Mouse (Mus musculus): ENCODE measurements at regions not wholly inside any gene's neighbourhood (a gene's known extent, or its start where the extent isn't known, plus 50 kb on each side); places are given as distances from the start of the nearest gene placed in this dataset.

- H3K9ac ChIP-seq (ENCODE audit: insufficient read depth, low read depth), result no peak overlapping the region
- TF ChIP-seq KAT2A (IDR thresholded peaks at IDR 0.05; ENCODE audit: insufficient replicate concordance, low read length), result no peak
- no peak for TF ChIP-seq JUND (conservative IDR thresholded peaks at IDR 0.05; ENCODE audit: low read depth, low read length)
- TF ChIP-seq CHD1 (IDR thresholded peaks at IDR 0.05; ENCODE audit: low read depth, low read length), result no peak
- no peak for TF ChIP-seq ZMIZ1 (IDR thresholded peaks at IDR 0.05; ENCODE audit: low read depth, low read length)
- TF ChIP-seq HCFC1 (IDR thresholded peaks at IDR 0.05; ENCODE audit: low read depth, low read length), result no peak
- no peak for TF ChIP-seq USF1 (IDR thresholded peaks at IDR 0.05; ENCODE audit: low read depth, low read length)
- no peak for TF ChIP-seq TCF12 (IDR thresholded peaks at IDR 0.05; ENCODE audit: low read depth, low read length)
- TF ChIP-seq USF2 (conservative IDR thresholded peaks at IDR 0.05; ENCODE audit: low read depth, low read length), result no peak
- no peak for TF ChIP-seq RCOR1 (conservative IDR thresholded peaks at IDR 0.05; ENCODE audit: low read depth, low read length)
- TF ChIP-seq UBTF (IDR thresholded peaks at IDR 0.05; ENCODE audit: low read depth, low read length), result no peak
- no peak for TF ChIP-seq MXI1 (IDR thresholded peaks at IDR 0.05; ENCODE audit: low read depth, low read length)
- no peak for TF ChIP-seq MAFK (IDR thresholded peaks at IDR 0.05; ENCODE audit: insufficient replicate concordance, low read length)
- no peak for TF ChIP-seq POLR2A (IDR thresholded peaks at IDR 0.05; ENCODE audit: low read depth, low read length)
- no peak for TF ChIP-seq MYC (IDR thresholded peaks at IDR 0.05; ENCODE audit: low read depth, low read length)
- TF ChIP-seq NRF1 (IDR thresholded peaks at IDR 0.05; ENCODE audit: low read depth, low read length), result no peak
- no peak for TF ChIP-seq POLR2AphosphoS2 (IDR thresholded peaks at IDR 0.05; ENCODE audit: low read depth, low read length)
- TF ChIP-seq MAZ (IDR thresholded peaks at IDR 0.05; ENCODE audit: low read depth, low read length), result no peak
- TF ChIP-seq JUN (IDR thresholded peaks at IDR 0.05; ENCODE audit: insufficient read depth, low read depth, low read length), result no peak
- no peak for TF ChIP-seq RAD21 (IDR thresholded peaks at IDR 0.05; ENCODE audit: low read depth, low read length)
- TF ChIP-seq ELF1 (IDR thresholded peaks at IDR 0.05; ENCODE audit: low read depth, low read length), result no peak
- H3K4me1 ChIP-seq (ENCODE audit: control insufficient read depth in 1 of 2, insufficient read depth in 2 of 2), result peaks cover 3 to 39% of the 10 kb centered on the region in 2 experiments; a peak in 3 of 4 replicates
- peaks cover 18% of the 10 kb centered on the region for H3K27me3 ChIP-seq (replicated peaks)
- H3K27ac ChIP-seq (ENCODE audit: insufficient read depth, low read depth), result no peak overlapping the region
- no peaks in the 10 kb centered on the region for H3K79me2 ChIP-seq (replicated peaks; ENCODE audit: control insufficient read depth, extremely low read depth, insufficient read depth, poor library complexity, severe bottlenecking)
- no peak for DNase-seq (ENCODE audit: extremely low read depth)
- no peak overlapping the region for H3K4me2 ChIP-seq (ENCODE audit: insufficient read depth, low read depth, poor library complexity, severe bottlenecking)
- H3K4me3 ChIP-seq (replicated peaks in 1 of 3; ENCODE audit: low read depth in 2 of 3, low read length in 2 of 3, poor library complexity in 1 of 3), result no peak overlapping the region
- dilution Hi-C loops (cut with MboI; ENCODE audit: extremely low pct_ligation_motif_present, extremely low pct_unique_long_range_greater_than_20kb, low sequenced_read_pairs) (no loop called here), in situ Hi-C loops (cut with MboI; ENCODE audit: low pct_ligation_motif_present, low pct_unique_long_range_greater_than_20kb, low sequenced_read_pairs) (no loop called here)
- H3K9me3 ChIP-seq (replicated peaks; ENCODE audit: low read length), result peaks cover 16% of the 10 kb centered on the region
- no peaks in the 10 kb centered on the region for H3K36me3 ChIP-seq (replicated peaks in 1 of 2; ENCODE audit: control insufficient read depth in 1 of 2, insufficient read depth in 1 of 2, low read length in 1 of 2)
Observed at GRCm38 (mm10) chr11:114193018-114193417, 126.2 kb upstream of the Sdk2 start.

GRCm38 (mm10) chr11:114191661-114192060 lies 124.8 kb upstream of the Sdk2 start:
- Histone ChIP-seq H3K36me3 (replicated peaks in 1 of 2; ENCODE audit: control insufficient read depth in 1 of 2, insufficient read depth in 1 of 2, low read length in 1 of 2) (no peaks in the 10 kb centered on the region), H3K4me2 (ENCODE audit: insufficient read depth, low read depth, poor library complexity, severe bottlenecking) (no peak overlapping the region), H3K4me1 (ENCODE audit: control insufficient read depth in 1 of 2, insufficient read depth in 2 of 2) (peaks cover 3 to 52% of the 10 kb centered on the region in 2 experiments; a peak in 3 of 4 replicates), H3K79me2 (replicated peaks; ENCODE audit: control insufficient read depth, extremely low read depth, insufficient read depth, poor library complexity, severe bottlenecking) (no peaks in the 10 kb centered on the region), H3K4me3 (replicated peaks in 1 of 3; ENCODE audit: low read depth in 2 of 3, low read length in 2 of 3, poor library complexity in 1 of 3) (no peak overlapping the region), H3K9ac (ENCODE audit: insufficient read depth, low read depth) (no peak overlapping the region), H3K27me3 (replicated peaks) (peaks cover 7% of the 10 kb centered on the region), H3K9me3 (replicated peaks; ENCODE audit: low read length) (peaks cover 16% of the 10 kb centered on the region), H3K27ac (ENCODE audit: insufficient read depth, low read depth) (no peak overlapping the region)
- dilution Hi-C loops (cut with MboI; ENCODE audit: extremely low pct_ligation_motif_present, extremely low pct_unique_long_range_greater_than_20kb, low sequenced_read_pairs) (no loop called here), in situ Hi-C loops (cut with MboI; ENCODE audit: low pct_ligation_motif_present, low pct_unique_long_range_greater_than_20kb, low sequenced_read_pairs) (no loop called here)
- no peak for DNase-seq (ENCODE audit: extremely low read depth)
- no peak for TF ChIP-seq NELFE (IDR thresholded peaks at IDR 0.05; ENCODE audit: low read depth, low read length)
- no peak for TF ChIP-seq MAFK (IDR thresholded peaks at IDR 0.05; ENCODE audit: insufficient replicate concordance, low read length)
- no peak for TF ChIP-seq EP300 (IDR thresholded peaks at IDR 0.05; ENCODE audit: low read length)
- TF ChIP-seq MAX (IDR thresholded peaks at IDR 0.05; ENCODE audit: low read length), result no peak

Data from CH12.LX (cell line).